In genomic region chr11:53308884-53309310, GRCm38 (mm10) we compare ENCODE assay signal across 8 mouse cellular contexts. TPM values are rescaled to one million over a fixed set of nuclear protein-coding genes. Genes with fewer than 3 reads are reported as not detected.
A peak's percentile ranks its signal among the peaks of the same experiment; 100 is the strongest.
DNase-seq lines count a peak whose midpoint lies in the region; ATAC-seq and TF ChIP-seq lines count a peak whose summit lies in the region.

No protein-coding gene starts in this region.

- no peaks in the 10 kb centered on the region for H3K27me3 ChIP-seq in kidney, embryonic 16.5 days (ENCODE audit: insufficient read depth, low read length)
- H3K27me3 ChIP-seq in hindbrain, embryonic 16.5 days (replicated peaks; ENCODE audit: control insufficient read depth, insufficient read depth, low read length): no peaks in the 10 kb centered on the region
- no peaks in the 10 kb centered on the region for H3K27me3 ChIP-seq in midbrain, postnatal 0 days (ENCODE audit: insufficient read depth, low read length)

- H3K9ac ChIP-seq in kidney, embryonic 16.5 days (replicated peaks; ENCODE audit: low read length): no peak overlapping the region
- H3K9ac ChIP-seq in hindbrain, embryonic 16.5 days (ENCODE audit: low read depth, low read length): no peak overlapping the region
- H3K9ac ChIP-seq in midbrain, postnatal 0 days (replicated peaks; ENCODE audit: low read length, poor library complexity, severe bottlenecking): no peak overlapping the region

- intact Hi-C loops in left cerebral cortex, postnatal 25 days (cut with DNase I): no loop called here

- WGBS in kidney, embryonic 16.5 days: 45% methylated on average over 2 of the region's 2 CpGs
- WGBS in hindbrain, embryonic 16.5 days: 56% methylated on average over 2 of the region's 2 CpGs
- WGBS in midbrain, postnatal 0 days: 70% methylated on average over 2 of the region's 2 CpGs

- no peaks in the 10 kb centered on the region for H3K9me3 ChIP-seq in kidney, embryonic 16.5 days (ENCODE audit: low read length)
- no peaks in the 10 kb centered on the region for H3K9me3 ChIP-seq in hindbrain, embryonic 16.5 days (ENCODE audit: control insufficient read depth, low read length)
- H3K9me3 ChIP-seq in midbrain, postnatal 0 days (ENCODE audit: low read length): no peaks in the 10 kb centered on the region

- ATAC-seq in kidney, embryonic 16.5 days (ENCODE audit: low FRiP score, low TSS enrichment): peak; percentile 85
- no peak for ATAC-seq in hindbrain, embryonic 16.5 days
- no peak for ATAC-seq in midbrain, postnatal 0 days (ENCODE audit: low FRiP score)

- no peaks in the 10 kb centered on the region for H3K36me3 ChIP-seq in kidney, embryonic 16.5 days (ENCODE audit: insufficient read depth, low read length)
- no peaks in the 10 kb centered on the region for H3K36me3 ChIP-seq in hindbrain, embryonic 16.5 days (ENCODE audit: control insufficient read depth, insufficient read depth, low read length)
- no peaks in the 10 kb centered on the region for H3K36me3 ChIP-seq in midbrain, postnatal 0 days (ENCODE audit: insufficient read depth, low read length)

- TF ChIP-seq CTCF in midbrain, postnatal 0 days (IDR thresholded peaks at IDR 0.05): no peak

- DNase-seq in 3T3-L1 (ENCODE audit: low read depth, low spot score): peak; percentile 99
- DNase-seq in adrenal gland, postnatal 10 days: peak; percentile 84
- peak; percentile 91 to 95 for DNase-seq in heart, adult 18-20 months
- peak; percentile 61 for DNase-seq in ovary, postnatal 14 days (ENCODE audit: low spot score)
- no peak for DNase-seq in midbrain, postnatal 0 days (ENCODE audit: low spot score)
- no peak for DNase-seq in left cerebral cortex, postnatal 25 days (ENCODE audit: low spot score in 2 of 2)

- no peak overlapping the region for H3K4me2 ChIP-seq in kidney, embryonic 16.5 days (replicated peaks; ENCODE audit: low read depth, low read length)
- H3K4me2 ChIP-seq in hindbrain, embryonic 16.5 days (ENCODE audit: low read length): no peak overlapping the region
- no peak overlapping the region for H3K4me2 ChIP-seq in midbrain, postnatal 0 days (ENCODE audit: low read depth, low read length, poor library complexity, severe bottlenecking)

- peak overlapping the region; percentile 90 for H3K27ac ChIP-seq in kidney, embryonic 16.5 days (ENCODE audit: low read length)
- no peak overlapping the region for H3K27ac ChIP-seq in hindbrain, embryonic 16.5 days (ENCODE audit: low read depth, low read length)
- no peak overlapping the region for H3K27ac ChIP-seq in midbrain, postnatal 0 days (ENCODE audit: low read depth, low read length)

- H3K4me3 ChIP-seq in kidney, embryonic 16.5 days (ENCODE audit: low read length): no peak overlapping the region
- H3K4me3 ChIP-seq in hindbrain, embryonic 16.5 days (ENCODE audit: low read length): no peak overlapping the region
- no peak overlapping the region for H3K4me3 ChIP-seq in midbrain, postnatal 0 days (ENCODE audit: low read depth, low read length)

- peaks cover 20% of the 10 kb centered on the region for H3K4me1 ChIP-seq in kidney, embryonic 16.5 days (ENCODE audit: insufficient read depth, low read length)
- H3K4me1 ChIP-seq in hindbrain, embryonic 16.5 days (ENCODE audit: control insufficient read depth, insufficient read depth, low read depth, low read length): no peaks in the 10 kb centered on the region
- no peaks in the 10 kb centered on the region for H3K4me1 ChIP-seq in midbrain, postnatal 0 days (ENCODE audit: insufficient read depth, low read length)

RNA-seq across cellular contexts. Expression of gene Hspa4, which starts 8.6 kb away (rescaled TPM):
- 100 to 1,000 TPM; 146 to 151 TPM for total RNA-seq in adrenal gland, postnatal 10 days (2021)
- total RNA-seq in heart, adult 18-20 months (2021): 100 to 1,000 TPM; 121 to 131 TPM
- 82.7 and 85.1 TPM in 2 replicates for polyA plus RNA-seq in kidney, embryonic 16.5 days (2015; fragmentation: Nextera tagmentation; extraction: Ambion mirVana)
- polyA plus RNA-seq in hindbrain, embryonic 16.5 days (2015; fragmentation: Nextera tagmentation; extraction: Ambion mirVana): 41.0 and 41.5 TPM in 2 replicates
- total RNA-seq in midbrain, postnatal 0 days (2014; rRNA removed): 93.7 and 112 TPM in 2 replicates
- 42.8 and 43.3 TPM in 2 replicates for polyA plus RNA-seq in midbrain, postnatal 0 days (2015; fragmentation: Nextera tagmentation; extraction: Ambion mirVana)
- total RNA-seq in left cerebral cortex, postnatal 25 days (2021): 100 to 1,000 TPM; 178 to 182 TPM

RNA-seq across cellular contexts. Expression of gene Zcchc10, which starts 15.6 kb away (rescaled TPM):
- total RNA-seq in adrenal gland, postnatal 10 days (2021): 10 to 100 TPM; 11.2 to 11.4 TPM
- total RNA-seq in heart, adult 18-20 months (2021): 1 to 10 TPM; 6.1 to 6.6 TPM
- polyA plus RNA-seq in kidney, embryonic 16.5 days (2015; fragmentation: Nextera tagmentation; extraction: Ambion mirVana): 19.1 and 25.4 TPM in 2 replicates
- 11.9 and 14.3 TPM in 2 replicates for polyA plus RNA-seq in hindbrain, embryonic 16.5 days (2015; fragmentation: Nextera tagmentation; extraction: Ambion mirVana)
- 0.11 and 0.76 TPM in 2 replicates for total RNA-seq in midbrain, postnatal 0 days (2014; rRNA removed)
- polyA plus RNA-seq in midbrain, postnatal 0 days (2015; fragmentation: Nextera tagmentation; extraction: Ambion mirVana): 16.3 and 17.4 TPM in 2 replicates
- total RNA-seq in left cerebral cortex, postnatal 25 days (2021): 10 to 100 TPM; 13.2 to 15.7 TPM

RNA-seq across cellular contexts. Expression of gene Aff4, which starts 41.7 kb away (rescaled TPM):
- total RNA-seq in adrenal gland, postnatal 10 days (2021): 100 to 1,000 TPM; 142 to 154 TPM
- total RNA-seq in heart, adult 18-20 months (2021): 10 to 100 TPM; 50.8 to 83.3 TPM
- polyA plus RNA-seq in kidney, embryonic 16.5 days (2015; fragmentation: Nextera tagmentation; extraction: Ambion mirVana): 16.8 and 25.8 TPM in 2 replicates
- 37.1 and 40.4 TPM in 2 replicates for polyA plus RNA-seq in hindbrain, embryonic 16.5 days (2015; fragmentation: Nextera tagmentation; extraction: Ambion mirVana)
- total RNA-seq in midbrain, postnatal 0 days (2014; rRNA removed): 103 and 126 TPM in 2 replicates
- 64.6 and 90.2 TPM in 2 replicates for polyA plus RNA-seq in midbrain, postnatal 0 days (2015; fragmentation: Nextera tagmentation; extraction: Ambion mirVana)
- total RNA-seq in left cerebral cortex, postnatal 25 days (2021): 100 to 1,000 TPM; 179 to 194 TPM

Comparison
In these comparisons a context has a peak if more than half of its experiments do, and no peak if none do; other contexts are left out.
1. DNase-seq: peak in 3T3-L1 (single experiment), adrenal gland, postnatal 10 days (single experiment), heart, adult 18-20 months (2 of 2) and ovary, postnatal 14 days (single experiment); none in midbrain, postnatal 0 days (single experiment) and left cerebral cortex, postnatal 25 days (0 of 2).